Mouse (Mus musculus) heart, postnatal 14 days (tissue): Measurements from ENCODE around the gene Olfr681. TPM values are rescaled to one million over a fixed set of nuclear protein-coding genes. Genes with fewer than 3 reads are reported as not detected.
"Not testable (repeated sequence)": the region's sequence is repeated elsewhere in the genome, so short reads cannot be mapped to it uniquely, and the experiment has no call there.

Experiments used
- DNase-seq, 2 experiments: peaks; one replicate each; pipeline ENCODE4 v3.0.0; 2021 to 2022
- intact Hi-C: fragments of 180-260 bp; cut with DNase I; formaldehyde crosslinking; loops from one replicate; pipeline ENCODE4 v1.15.1; 2025
- long read RNA-seq, 2 experiments: library from polyadenylated mRNA; stranded (forward); transcript quantifications; one replicate each; pipeline ENCODE4 v2.0.0; 2021
- total RNA-seq, 2 experiments: library from RNA; stranded (reverse); gene quantifications; 2 replicates each; pipeline ENCODE4 v1.2.3; 2021

Olfr681 gene
- total RNA-seq: not detected
- long read RNA-seq, experiment 1: 0 reads
- long read RNA-seq, experiment 2: 0 reads

GRCm38 (mm10) chr7:105116536-105116935 lies at the start of gene Olfr681:
Gene Olfr681 (plus strand): TSS chr7:105116836.
- intact Hi-C loops: no loop called here
- DNase-seq: no peak

- intact Hi-C loops: no loop called here
- DNase-seq: no peak
Observed at GRCm38 (mm10) chr7:105080905-105081304, 35.7 kb upstream of the Olfr681 start, which contains the start of gene Olfr679. Gene Olfr679 (plus strand): TSS chr7:105081205.

- intact Hi-C loops, DNase-seq: not testable (repeated sequence)
Observed at GRCm38 (mm10) chr7:105092717-105093116, 23.9 kb upstream of the Olfr681 start, which contains the start of gene Olfr680-ps1. Gene Olfr680-ps1 (minus strand): TSS chr7:105092817.

DNA sequence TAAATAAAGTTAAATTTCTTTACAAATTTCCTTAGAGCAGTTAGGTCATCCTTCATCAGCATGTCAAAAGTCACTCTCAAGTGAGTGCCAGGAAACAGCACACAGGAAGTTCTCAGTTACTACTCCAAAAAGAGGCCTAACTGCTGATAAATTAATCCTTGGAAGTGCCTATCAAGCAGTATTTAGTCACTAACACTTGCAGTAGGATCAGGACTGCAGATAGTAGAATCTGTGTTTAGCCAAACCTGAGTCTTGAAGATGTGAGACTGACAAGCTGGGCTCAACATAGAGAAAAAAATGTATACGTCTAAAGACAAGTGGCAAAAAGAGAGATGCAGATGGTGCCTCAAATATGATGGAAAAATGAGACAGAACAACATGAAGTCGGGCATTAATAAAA lies 24.6 kb downstream of the Olfr681 start:
- DNase-seq: no peak
- intact Hi-C loops: no loop called here

DNA sequence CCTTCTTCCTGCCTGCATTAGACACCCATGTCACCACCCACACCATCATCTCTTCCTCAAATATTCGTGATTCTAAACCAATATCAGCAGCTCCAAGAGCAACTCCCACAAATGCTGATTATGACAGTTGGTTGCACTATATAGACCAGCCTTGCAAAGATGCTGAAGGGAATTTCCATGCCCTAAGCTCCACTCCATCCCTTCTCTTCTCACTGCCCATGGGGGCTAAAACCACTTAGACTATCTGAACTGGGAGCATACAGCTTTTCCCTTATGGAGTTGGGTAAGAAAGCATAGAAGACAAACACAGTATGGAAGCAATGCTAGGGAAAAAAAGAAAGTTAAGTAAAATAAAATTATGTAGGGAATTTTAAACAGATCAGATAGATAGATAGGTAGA lies 30.3 kb downstream of the Olfr681 start, which contains the start of gene Olfr683:
Gene Olfr683, minus strand, starts transcription at position 101 of the 400 bp plus-strand sequence.
- DNase-seq: no peak
- intact Hi-C loops: no loop called here

- intact Hi-C loops: no loop called here
- DNase-seq: no peak
Observed at GRCm38 (mm10) chr7:105163553-105163952, 46.9 kb downstream of the Olfr681 start, which contains the start of gene Olfr684. Gene Olfr684 (minus strand): TSS chr7:105163653.

DNA sequence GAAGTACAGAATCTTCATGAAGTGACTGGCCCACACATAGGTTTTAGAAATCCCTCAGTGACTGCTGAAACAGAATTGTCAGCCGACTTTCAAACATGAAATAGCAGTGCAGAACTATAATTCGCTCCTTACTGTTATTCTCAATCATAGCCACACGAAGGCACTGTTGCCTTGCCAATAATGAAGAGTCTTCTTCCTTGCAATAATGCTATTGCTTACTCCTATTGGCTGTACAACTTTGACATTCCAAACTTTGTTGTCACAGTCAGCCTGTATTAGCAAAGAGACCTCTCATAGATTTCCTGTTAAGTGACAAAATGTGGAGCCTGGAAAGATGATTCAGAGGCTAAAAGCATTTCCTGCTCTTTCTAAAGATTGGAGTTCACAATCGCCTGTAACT lies 54.1 kb downstream of the Olfr681 start:
- DNase-seq: peak in 1 of 2 experiments; percentile 20
- intact Hi-C loops: loop anchor here (5.0 kb wide), 2 partner anchors 52 to 242 kb away; no protein-coding TSS in a partner anchor

Other genes with a start within 250 kb of the Olfr681 start
- not detected for gene Olfr665, start 238.8 kb upstream of the Olfr681 start, total RNA-seq
- gene Olfr666, start 220.9 kb upstream of the Olfr681 start, total RNA-seq: not detected
- not detected for gene Olfr667, start 195.4 kb upstream of the Olfr681 start, total RNA-seq
- not detected for gene Olfr668, start 188.8 kb upstream of the Olfr681 start, total RNA-seq
- gene Olfr669, start 182.6 kb upstream of the Olfr681 start, total RNA-seq: not detected
- not detected for gene Olfr670, start 154.2 kb upstream of the Olfr681 start, total RNA-seq
- not detected for gene Olfr671, start 137.7 kb upstream of the Olfr681 start, total RNA-seq
- gene Olfr672, start 114.8 kb upstream of the Olfr681 start, total RNA-seq: not detected
- gene Olfr675, start 88.4 kb upstream of the Olfr681 start, total RNA-seq: not detected
- not detected for gene Olfr676, start 84.1 kb upstream of the Olfr681 start, total RNA-seq
- gene Olfr677, start 65.5 kb upstream of the Olfr681 start, total RNA-seq: not detected
- gene Olfr678, start 52.4 kb upstream of the Olfr681 start, total RNA-seq: not detected
- not detected for gene Olfr679, start 35.6 kb upstream of the Olfr681 start, total RNA-seq
- gene Olfr680-ps1, start 24.0 kb upstream of the Olfr681 start, total RNA-seq: not detected
- not detected for gene Olfr683, start 30.2 kb downstream of the Olfr681 start, total RNA-seq
- gene Olfr684, start 46.8 kb downstream of the Olfr681 start, total RNA-seq: not detected
- gene Olfr685, start 69.2 kb downstream of the Olfr681 start, total RNA-seq: not detected
- gene Olfr686, start 90.6 kb downstream of the Olfr681 start, total RNA-seq: not detected
- not detected for gene Olfr688, start 171.3 kb downstream of the Olfr681 start, total RNA-seq
- gene Olfr689, start 194.3 kb downstream of the Olfr681 start, total RNA-seq: not detected
- gene Olfr690, start 217.3 kb downstream of the Olfr681 start, total RNA-seq: not detected
- not detected for gene Olfr691, start 225.4 kb downstream of the Olfr681 start, total RNA-seq